Mouse (Mus musculus) right cerebral cortex, postnatal 25 days (tissue): Measurements from ENCODE around the gene Card10.

Experiments used
- DNase-seq: peaks from one replicate; pipeline ENCODE4 v3.0.0; 2022

The Card10 gene

DNA sequence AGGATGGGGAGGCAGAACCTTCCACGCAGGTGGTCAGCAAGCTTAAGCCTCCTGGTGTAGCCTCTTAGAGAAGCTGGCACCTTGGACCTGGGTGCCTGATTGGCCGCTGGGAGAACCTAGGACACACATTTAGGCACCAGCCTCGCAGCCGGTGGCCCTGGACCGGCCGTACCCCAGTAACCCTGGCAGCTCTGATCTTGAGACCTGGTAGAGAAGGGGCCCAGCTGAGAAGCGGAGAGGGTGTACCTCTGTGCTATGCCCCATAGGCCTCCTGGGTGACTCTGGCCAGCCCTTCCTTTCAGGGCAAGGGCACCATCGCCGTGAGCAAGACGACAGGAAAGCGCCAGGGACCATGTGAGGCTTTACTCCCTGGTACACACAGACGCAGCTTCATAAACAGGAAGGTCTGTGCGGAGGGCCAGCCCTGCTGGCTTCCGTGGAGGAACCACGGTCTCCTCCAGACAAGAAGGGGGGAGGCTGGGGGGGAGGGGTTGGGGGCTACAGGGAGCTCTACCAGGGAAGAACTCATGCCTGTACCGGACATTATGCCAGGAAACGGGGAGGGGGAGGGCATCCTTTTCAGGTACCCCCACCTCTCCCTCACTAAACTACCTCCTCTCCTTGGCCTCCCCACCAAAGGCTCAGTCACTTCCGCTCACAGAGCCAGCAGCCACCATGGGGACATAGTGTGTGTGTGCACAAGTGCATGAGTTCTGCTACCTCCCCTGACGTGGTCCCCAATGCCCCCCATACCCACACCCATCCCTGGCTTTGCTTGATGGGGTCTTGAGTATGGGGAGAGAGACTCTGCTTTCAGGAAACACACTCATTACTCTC is 31.1 kb downstream of the Card10 start:
- no peak for DNase-seq

DNA sequence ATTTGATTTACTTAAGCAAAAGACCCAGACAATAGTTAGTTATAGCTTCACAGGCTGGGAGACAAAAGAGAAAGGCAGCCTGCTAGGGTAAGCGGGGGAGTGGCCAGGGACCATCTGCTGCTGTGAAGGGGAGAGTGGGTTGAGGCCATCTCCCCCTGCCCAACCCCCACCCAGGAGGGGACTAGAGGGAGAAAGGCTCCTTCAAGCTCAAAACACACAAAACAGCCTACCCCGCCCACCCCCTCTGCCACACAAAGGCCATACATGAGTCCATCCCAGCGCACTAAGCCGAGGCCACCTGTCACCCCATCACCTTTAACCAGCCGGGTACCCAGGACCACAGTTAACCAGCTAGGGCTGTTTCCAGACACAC is 31.9 kb downstream of the Card10 start:
- DNase-seq: no peak

DNA sequence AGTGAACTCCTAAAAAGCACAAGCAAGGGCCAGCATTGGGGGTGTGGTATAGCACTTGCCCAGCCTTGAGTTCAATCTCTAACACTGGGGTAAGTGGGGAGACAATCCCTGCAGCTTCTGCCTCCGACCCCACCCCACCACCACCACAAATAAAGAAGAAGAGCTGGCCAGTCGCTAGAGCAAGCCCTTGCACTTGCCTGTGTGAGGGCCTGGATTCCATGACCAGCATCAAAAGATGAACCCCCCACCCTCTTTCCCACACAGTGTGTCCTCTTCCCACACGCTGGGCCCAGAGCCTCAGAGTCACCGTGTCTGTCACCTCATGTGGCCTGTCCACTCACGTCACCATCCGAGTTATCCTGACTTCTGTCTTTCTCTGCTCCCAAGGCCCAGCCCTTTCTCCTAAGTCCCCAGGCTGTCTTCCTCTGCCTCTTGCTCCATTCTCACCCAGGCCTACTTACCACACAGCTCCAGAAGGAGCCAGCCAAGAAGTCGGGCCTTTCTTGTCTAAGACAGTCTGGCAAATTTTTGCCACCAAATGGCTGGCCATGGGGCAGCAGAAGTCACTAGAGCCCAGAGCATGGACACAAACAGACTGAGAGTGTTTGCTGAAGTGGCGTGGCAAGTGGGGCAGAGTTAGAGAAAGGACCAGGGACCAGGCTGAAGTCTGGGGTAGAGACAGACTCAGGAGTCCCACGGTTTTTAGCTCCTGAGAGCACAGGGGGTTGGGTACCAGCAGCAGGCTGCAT is 32.4 kb downstream of the Card10 start:
- DNase-seq: no peak

DNA sequence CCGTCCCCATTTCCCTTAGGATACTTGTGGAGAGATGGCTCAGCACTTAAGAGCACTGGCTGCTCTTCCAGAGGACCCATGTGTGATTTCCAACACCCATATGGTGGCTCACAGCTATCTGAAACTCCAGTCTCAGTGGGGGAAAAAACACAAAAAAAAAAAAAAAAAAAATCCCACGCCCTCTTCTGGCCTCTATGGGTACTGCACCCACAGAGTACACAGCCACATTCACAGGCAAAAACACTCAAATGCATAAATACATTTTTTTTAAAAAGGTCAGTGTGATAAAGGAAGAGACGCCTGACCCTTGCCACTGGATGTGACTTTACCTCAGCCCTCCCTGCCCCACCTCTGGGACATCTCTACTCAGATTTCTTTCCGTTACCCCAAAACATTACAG is 33.8 kb downstream of the Card10 start:
- no peak for DNase-seq

DNA sequence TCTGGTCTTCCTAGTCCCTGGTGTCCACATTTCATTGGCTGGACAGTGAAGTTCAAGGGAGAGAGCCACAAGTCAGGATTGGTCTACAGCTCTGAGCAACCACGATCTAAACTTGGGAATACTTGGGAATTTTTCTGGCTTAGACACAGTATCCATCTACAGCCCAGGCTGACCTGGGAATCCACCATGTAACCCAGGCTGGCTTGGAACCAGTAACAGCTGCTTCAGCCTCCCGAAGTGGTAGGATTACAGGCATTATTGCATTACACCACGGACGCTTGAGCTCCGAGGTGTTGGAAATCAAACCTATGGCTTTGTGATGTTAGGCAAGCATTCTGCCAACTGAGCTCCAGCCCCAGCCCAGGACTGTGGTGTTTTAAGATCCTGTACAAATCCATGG is 39.1 kb downstream of the Card10 start:
- no peak for DNase-seq

DNA sequence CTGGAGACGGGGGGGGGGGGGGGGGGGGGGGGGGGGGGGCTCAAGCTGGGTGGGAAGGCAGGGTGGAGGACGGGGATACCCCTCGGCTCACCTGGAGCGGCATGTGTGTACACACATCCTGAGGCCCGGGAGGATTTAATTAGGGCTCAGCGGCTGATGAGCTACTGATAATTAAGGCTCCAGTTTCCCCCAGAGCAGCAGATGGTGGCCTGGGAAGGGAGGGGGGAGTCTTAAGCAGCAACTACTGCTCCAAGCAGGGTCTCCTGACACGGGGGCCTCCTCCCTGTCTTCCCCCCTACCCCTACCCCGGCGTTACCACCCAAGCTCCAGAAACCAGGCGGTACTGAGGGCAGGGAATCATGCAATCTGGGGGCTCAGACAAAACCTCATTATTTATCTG is 39.6 kb downstream of the Card10 start:
- DNase-seq: no peak

DNA sequence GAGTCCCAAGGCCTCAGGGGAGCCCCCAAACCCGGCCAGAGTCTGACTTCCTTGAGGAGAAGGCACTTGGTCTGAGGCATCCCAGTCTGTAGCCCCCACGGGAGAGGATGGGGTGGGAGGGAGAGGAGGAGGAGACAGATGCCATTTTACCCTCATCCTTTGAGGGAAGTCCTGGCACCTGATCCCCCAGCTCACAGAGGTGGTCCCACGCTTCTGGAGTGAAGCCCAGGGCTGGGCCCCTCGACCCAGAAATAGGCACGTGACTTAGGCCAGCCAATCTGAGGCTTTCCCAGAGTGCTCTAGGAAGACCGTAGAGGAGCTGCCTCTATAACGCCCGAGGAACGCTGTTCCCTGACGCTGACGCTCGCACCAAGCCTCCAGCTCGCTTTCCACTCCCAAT is 41.7 kb downstream of the Card10 start:
- no peak for DNase-seq

DNA sequence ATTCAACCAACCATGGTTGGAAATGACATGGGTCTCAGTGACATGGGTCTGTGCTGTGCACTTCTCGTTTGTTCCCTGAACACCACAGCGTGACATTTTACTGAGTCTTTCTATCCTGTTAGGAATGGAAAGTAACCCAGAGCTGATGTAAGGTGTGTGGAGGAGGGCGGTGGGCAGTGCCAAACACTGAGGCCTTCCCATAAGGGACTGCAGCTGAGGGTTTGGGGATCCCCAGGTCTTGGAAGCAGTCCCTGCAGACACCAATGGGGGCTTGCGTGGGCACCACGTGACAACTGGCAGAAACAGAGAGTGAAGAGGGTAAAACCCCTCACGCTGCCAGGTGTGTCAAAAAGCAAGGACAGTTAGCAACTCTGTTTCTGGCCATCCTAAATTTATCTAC is 44.7 kb downstream of the Card10 start:
- DNase-seq: no peak

DNA sequence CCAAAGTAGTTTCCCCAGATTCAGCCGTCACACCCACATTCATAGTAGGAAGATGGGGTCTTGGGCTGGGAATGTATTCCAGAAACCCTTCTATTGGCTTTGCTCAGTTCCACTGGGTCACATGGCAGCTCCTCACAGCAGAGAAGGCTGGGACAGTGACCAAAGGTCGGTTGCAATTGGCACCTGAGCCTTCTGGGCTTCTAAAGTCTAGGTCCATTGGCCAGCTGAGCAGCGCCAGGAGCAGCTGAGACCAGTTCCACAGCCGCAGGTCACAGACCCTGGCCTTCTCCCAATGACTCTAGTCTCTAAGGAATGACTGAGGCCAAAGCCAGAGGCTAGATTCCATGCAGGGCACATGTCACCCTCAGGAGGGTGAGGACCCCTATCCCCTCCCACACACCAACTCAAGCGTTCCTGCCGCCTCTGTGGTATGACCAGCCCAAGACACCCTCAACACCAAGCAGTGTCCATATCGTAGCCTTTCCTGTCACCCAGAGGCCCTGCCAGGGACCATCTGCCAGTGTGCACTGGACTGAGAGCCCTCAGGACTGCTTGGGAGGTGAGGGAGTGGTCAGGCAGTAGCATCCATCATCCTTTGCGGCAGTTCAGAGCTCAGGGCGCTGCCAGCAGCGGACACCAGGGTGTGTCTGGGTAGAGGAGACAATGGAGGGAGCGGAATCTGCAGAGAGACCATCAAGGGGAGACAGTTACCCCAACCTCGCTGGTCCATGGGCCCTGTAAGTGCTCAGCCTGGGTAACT is 46.7 kb downstream of the Card10 start:
- no peak for DNase-seq

DNA sequence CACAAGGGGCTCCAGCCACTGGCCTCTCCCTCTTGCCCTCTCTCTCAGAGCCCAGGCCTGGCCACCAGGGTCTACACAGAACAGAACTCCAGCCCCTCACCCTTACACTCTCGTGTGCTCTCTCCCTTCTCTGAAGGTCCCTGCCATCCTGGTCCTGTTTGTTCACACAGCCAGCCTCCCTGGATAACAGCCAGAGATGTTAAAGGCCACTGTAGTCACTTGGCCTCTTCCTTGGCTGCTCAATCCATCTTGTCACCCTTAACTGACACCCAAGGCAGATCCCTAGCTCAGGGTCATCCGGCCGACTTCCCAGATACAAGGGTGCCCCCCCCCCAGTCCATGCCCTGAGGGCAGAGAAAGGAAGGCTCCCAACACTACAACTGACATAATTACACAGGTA is 47.6 kb downstream of the Card10 start:
- DNase-seq: no peak

DNA sequence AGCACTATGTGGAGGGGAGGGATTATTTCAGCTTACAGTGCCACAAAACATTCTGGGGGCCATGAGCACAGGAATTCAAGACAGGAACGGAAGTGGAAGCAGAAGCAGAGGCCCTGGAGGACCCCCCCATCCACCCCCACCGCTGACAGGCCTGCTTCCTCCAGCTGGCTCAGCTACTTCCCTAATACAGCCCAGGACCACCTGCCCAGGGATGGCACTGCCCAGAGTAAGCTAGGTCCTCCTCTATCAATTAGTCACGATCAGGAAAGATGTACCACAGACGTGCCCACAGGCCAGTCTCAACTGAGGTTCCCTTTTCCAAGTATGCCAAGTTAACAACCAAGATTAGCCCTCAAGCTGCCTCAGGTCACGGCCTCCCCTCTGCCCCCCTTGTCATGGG is 48.7 kb downstream of the Card10 start:
- no peak for DNase-seq

DNA sequence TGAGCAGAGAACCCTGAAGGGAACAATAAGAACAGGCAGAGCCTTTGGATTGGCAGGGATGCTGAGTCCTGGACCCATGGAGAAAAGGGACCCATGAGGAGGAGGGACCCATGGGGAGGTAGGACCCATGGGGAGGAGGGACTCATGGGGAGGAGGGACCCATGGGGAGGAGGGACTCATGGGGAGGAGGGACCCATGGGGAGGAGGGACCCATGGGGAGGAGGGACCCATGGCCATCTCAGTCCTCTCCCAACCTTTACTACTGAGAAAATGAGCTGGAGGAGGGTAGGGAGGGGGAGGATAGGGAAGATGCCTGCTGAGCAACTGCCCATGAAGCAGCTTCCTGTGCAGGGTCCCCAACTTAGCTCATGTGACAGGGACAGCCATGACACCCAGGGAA is 49.9 kb downstream of the Card10 start:
- DNase-seq: no peak

DNA sequence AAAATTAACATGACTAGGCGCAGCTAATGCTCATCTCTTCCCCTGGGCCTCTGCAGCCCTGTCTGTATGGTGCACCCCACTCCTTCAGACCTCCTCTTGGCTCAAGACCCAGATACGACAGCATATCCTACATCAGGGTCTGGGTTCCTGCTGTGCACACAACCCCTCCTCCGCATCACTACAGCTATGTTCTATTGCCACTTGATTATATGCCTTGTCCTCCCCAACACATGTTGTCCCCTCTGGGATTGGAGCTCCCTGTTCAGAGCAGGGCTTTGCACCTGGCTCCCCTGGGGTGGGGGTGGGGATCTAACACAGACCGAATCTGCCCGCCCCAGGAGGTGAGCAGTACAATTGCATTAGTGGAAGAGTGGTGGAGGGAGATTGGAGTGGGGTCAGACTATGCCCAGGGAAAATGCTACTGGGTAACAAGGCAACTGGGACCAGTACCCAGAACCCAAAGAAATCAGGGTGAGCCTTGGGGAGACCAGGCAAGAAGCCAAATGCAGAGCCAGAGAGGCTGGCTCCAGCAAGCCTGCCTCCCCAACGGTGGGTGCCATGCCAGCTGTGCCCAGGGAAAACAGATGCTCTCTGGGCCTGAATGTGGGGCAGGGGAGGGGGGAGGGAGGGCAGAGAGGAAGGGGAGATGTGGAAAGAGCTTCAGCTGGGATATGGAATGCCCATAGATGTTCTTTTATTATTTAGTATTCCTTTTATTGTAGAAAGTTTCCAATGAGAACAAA is 52.1 kb downstream of the Card10 start:
- no peak for DNase-seq

DNA sequence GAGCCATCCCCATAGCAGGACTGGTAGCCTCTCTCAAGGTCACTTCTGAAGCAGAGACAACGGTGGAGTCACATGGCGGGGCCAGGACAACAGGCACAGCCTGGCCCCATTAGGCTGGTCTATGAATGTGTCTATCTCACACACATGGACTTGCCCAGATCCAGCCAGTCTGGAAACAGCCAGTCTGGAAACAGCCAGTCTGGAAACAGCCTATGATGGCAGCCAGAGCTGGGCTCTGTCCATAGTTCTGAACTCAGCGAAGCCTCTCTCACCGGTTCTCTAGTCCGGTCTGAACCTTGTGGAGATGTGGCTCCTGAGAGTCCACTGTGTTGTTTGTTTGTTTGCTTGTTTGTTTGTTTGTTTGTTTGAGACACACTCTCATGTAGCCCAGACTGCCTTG is 53.0 kb downstream of the Card10 start:
- DNase-seq: no peak

DNA sequence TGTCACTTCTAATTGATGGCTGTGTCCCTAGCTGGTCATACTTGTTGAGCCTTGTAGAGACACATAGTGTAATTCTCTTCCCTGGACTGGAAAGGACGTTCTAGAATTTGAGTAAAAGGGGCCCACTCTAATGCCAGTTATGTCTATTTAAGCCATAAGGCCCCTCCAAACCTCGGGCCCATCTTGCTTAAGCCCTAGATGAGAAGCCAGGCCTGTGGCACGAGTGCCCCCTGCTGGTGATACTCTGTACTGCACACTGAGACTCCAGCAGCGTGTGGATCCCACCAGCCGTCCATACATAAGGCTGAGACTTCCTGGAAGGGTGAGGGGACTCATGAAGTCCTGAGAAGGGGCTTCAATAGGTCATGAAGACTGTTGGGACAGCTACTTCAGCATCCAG is 58.6 kb downstream of the Card10 start:
- peak; percentile 68 for DNase-seq

DNA sequence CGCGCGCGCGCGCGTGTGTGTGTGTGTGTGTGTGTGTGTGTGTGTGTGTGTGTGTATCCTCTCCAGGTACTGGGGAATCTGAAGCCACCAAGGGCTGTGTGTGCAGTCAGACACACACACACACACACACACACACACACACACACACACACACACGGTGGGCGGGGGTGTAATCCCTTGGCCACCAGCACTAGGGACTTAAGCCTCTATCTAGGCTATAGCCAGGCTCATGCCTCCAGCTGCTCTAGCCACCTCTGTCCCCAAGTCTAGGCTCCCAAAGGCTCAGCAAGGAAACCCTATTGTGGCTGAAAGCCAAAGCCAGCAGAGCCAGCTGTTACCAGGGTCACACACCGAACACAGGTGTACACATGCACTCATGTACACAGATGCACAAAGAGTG is 60.0 kb downstream of the Card10 start:
- no peak for DNase-seq

DNA sequence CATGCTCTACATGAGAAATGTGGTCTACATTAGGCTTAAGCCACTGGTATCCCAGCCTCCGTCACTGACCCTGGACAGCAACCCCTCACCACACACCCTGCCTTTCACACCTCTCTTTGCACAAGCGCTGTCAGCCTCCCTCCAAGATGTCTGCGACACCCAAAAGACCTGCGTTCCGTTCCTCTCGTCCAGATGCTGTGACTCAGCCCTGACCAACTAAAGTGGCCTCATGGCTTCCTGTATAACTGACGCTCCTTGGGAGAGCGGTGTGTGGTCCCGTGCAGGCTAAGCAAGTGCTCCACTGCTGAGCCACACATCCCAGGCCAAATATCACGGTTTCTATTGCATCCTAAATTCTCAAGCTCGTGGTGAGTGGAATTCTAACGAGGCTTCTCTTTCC is 62.2 kb downstream of the Card10 start:
- no peak for DNase-seq

DNA sequence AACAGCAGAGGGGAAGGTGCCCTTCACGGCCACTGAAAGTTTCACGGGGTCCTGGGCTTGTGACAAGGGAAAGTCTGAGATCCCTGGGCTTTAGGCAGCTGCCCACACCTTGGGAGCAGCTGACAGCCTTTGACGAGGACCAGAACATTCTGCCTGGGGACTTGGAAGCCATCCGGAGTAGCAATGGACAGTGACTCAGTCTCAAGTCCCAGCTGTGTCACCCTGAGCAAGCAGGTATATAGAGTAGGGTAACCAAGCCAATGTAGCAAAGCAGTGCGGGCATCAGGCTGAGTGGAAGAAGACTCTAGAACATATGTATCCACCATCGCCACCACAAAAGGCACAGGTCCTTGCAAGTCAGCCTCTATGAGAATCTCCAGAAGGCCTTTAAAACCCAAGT is 65.7 kb downstream of the Card10 start:
- DNase-seq: no peak

DNA sequence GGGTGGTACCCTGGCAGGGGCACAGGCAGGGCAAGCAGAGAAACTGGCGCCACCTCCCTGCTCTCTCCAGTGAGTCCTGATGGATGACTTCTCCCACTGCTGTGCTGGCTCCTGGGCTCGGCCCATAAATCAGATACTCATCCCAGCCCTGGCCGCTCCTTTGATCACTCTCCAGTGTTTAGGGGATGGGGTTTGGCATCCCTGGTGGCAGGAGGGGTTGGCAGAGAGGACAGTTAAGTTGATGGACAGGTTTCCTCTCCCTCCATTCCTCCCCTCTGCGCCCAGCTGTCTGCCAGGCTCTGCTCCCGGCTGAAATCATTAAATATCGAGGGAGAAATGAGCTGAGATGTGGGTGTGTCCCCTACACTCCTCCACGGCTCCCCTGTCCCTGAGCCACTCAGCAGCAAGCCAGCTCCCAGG is 66.2 kb downstream of the Card10 start:
- no peak for DNase-seq

DNA sequence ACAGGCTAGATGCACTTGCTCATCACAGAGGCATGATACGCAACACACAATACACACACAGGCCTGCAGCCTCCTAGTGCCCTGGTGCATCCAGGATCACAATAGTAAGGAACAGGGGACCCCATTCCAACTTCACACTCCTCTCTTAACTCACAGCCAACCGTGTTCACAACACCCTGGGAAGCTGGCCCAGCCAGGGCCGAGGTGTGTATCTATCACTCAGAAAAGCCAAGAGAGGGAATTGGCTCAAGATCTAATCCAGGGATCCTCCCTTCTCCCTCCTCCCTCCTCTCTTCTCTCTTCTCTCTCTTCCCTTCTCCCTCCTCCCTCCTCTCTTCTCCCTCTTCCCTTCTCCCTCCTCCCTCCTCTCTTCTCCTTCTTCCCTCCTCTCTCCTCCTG is 66.7 kb downstream of the Card10 start:
- no peak for DNase-seq

DNA sequence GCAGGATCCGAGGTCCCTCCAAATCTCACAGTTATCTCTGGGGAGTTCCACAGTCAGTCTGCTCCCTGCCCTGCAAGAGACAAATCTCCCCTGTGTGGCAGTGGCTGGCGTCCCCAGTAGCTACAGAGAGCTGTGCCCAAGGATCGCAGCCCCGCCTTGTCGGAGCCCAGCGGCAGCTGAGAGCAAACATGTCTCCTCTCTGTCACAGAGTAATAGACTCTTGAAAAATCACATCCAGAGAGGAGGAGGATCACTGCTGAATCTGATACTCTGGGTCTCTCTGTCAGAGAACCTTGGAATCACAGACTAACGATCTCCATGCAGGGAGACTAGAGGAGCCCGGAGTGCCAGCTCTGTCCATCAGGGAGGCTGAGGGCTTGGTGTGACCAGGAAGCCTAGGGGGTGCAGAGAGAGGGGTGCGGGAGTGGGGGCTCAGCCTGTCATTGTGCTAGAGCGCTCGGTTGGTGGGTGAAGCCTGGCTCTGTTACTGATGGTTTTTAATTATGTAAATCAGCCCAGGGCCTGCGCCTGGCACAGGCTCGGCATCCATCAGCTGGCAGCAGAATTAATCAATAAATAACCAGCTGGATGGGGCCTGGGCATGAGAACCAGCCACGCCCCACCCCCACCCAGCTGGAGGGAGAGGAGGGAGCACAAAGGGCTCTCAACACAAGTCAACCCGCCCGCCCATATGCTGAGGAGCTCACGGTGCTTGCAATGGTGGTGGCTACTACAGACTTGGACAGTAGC is 67.2 kb downstream of the Card10 start:
- DNase-seq: no peak

DNA sequence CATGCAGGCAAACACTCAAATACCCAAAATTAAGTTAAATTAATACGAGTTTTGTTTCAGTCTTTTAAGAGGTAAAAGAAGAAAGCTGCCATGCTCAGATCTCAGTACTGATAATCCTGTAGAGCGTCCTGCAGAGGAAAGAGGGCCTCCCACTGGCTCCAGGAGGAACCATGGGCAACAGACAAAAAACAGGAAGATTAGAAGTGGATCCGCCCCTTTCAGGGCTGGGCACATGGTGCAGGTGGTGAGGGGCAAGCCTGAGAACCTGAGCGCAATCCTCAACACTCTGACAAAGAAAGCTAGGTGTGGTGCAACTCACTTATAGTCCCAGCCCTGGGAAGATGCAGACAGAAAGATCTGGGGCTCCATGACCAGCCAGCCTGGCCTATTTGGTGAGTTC is 71.0 kb downstream of the Card10 start:
- DNase-seq: no peak
